Mouse (Mus musculus): ENCODE measurements around the gene Usp18. TPM values are rescaled to one million over a fixed set of nuclear protein-coding genes. Genes with fewer than 3 reads are reported as not detected.
A peak's percentile ranks its signal among the peaks of the same experiment; 100 is the strongest.

Gene Usp18
- polyA plus RNA-seq, 1 experiment = 1.2 TPM

DNA sequence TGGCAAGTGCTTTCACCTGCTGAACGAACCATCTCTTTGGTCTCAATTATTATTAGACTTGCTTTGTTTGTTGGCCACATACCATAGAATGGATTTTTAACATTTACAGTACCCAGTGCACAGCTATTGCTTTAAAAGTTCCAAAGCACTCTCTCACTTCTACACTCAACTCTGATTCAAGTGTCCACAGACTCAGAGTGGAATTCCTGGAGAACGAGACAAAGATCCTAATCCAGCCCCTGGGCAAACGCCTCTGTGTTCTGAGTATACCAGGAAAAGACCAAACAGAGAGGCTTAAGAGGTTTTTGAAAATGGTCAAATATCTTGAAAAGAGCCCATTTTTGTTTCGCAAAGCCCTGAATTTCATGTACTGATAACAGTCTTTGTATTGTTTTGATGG, 32.7 kb upstream of the Usp18 start:
- Histone ChIP-seq H3K4me1 (peaks cover 79% of the 10 kb centered on the region), H3K27me3 (replicated peaks) (no peaks in the 10 kb centered on the region), H3K9me3 (peaks cover 2% of the 10 kb centered on the region), H3K36me3 (replicated peaks; ENCODE audit: low read length) (peaks cover 57% of the 10 kb centered on the region), H3K4me3 (replicated peaks) (peak overlapping the region; percentile 95)
- TF ChIP-seq FLI1 (IDR thresholded peaks at IDR 0.05; ENCODE audit: low read length) = no peak
- no peak for TF ChIP-seq GATA1 (IDR thresholded peaks at IDR 0.05; ENCODE audit: borderline replicate concordance, low read length)

DNA sequence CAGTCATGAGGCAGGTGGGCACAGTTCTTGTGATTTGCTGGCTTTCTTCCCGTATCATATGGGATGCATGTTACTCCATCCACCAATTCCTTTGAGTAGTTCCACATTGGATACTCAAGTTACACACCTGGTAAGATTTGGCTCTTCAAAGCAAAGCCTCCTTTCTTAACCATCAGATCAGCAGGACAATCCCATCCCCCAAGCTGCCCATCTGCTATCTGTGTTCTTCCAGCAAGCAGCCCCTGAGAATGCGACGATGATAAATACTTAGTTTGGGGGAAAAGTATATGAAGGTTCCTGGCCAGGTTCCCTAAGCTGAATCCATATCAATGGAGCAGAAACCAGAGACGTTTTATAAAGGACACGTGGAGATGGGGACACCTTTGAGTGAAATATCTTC, 31.5 kb upstream of the Usp18 start:
- peak overlapping the region; percentile 88 for H3K4me3 ChIP-seq (replicated peaks)
- H3K4me1 ChIP-seq = peaks cover 88% of the 10 kb centered on the region
- no peaks in the 10 kb centered on the region for H3K27me3 ChIP-seq (replicated peaks)
- no peaks in the 10 kb centered on the region for H3K9me3 ChIP-seq
- TF ChIP-seq FLI1 (IDR thresholded peaks at IDR 0.05; ENCODE audit: low read length) = no peak
- TF ChIP-seq GATA1 (IDR thresholded peaks at IDR 0.05; ENCODE audit: borderline replicate concordance, low read length) = no peak
- H3K36me3 ChIP-seq (replicated peaks; ENCODE audit: low read length) = peaks cover 61% of the 10 kb centered on the region

DNA sequence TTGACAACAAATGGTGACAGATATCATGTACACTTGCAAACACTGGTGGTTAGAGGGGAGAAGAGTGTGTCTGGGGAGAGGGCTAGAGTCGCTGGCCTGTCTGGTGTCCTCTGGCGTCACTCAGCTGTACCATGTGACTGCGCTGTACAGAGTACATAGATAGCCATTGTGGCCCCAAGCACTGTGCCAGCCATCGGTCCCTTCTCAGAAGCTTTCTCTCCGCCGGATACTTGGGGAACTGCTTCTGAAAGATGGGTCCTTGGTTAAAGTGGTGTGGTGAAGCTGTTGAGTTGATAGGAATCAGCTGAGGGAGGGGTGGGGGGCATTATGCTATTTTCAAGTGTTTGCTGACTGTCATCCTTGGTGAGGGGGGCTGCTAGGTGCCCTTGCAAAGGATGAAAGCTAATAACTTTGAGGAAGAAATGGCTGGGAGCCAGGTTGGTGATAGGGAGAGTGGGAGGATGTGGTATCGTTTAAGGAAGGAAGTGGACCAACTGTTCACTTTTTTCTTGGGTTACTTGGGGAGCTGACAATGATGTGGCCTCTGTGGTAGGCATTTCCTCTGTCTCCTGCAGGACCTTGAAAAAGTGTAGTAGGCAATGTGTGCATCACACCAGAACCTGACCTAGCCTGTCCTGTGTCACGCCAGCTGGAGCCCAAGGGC, 30.9 kb upstream of the Usp18 start:
- Histone ChIP-seq H3K9me3 (no peaks in the 10 kb centered on the region), H3K27me3 (replicated peaks) (no peaks in the 10 kb centered on the region), H3K36me3 (replicated peaks; ENCODE audit: low read length) (peaks cover 67% of the 10 kb centered on the region), H3K4me3 (replicated peaks) (peak overlapping the region; percentile 88), H3K4me1 (peaks cover 88% of the 10 kb centered on the region)
- TF ChIP-seq FLI1 (IDR thresholded peaks at IDR 0.05; ENCODE audit: low read length) (peak; percentile 75), GATA1 (IDR thresholded peaks at IDR 0.05; ENCODE audit: borderline replicate concordance, low read length) (no peak; the same call in 2 of the 3 replicates)

DNA sequence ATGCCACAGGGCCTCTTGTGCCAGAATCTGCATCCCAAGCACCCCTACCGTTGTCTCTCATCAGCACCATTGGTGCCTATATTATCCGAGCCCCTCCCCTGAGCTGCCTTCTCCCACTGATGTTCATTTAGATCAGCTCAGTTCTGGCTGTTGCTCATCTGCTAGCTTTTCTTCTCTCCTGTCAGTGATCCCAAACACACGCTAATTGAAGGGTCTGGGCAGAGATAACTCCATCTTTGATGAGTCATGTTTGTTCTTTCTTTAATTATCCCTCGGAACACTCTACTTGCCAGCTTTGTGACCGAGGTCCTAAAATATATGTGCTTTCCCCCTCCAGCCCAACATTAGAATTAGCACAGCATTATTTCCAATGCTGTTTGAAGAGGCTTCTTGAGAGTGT, 30.4 kb upstream of the Usp18 start:
- TF ChIP-seq FLI1 (IDR thresholded peaks at IDR 0.05; ENCODE audit: low read length) (no peak), GATA1 (IDR thresholded peaks at IDR 0.05; ENCODE audit: borderline replicate concordance, low read length) (no peak)

DNA sequence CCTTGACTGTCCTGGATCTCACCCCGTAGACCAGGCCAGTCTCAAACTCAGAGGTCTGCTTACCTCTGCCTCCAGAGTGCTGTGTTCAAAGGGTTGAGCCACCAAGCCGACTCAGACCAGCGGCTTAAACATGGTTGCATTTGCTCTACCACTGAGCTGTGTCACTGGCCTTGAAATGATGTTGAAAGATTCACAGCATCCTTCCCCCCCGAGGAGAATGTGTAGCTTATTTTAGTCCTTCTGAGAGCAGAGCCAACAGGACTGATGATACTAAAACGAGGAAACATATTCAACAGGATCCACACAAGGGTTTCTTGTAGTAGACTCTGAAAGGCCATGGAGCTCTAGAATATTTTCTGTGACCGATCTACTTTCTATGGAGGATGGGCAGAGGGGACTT, 29.8 kb upstream of the Usp18 start:
- Histone ChIP-seq H3K4me3 (replicated peaks) (peak overlapping the region; percentile 88), H3K36me3 (replicated peaks; ENCODE audit: low read length) (peaks cover 78% of the 10 kb centered on the region), H3K4me1 (peaks cover 90% of the 10 kb centered on the region), H3K9me3 (no peaks in the 10 kb centered on the region), H3K27me3 (replicated peaks) (no peaks in the 10 kb centered on the region)
- no peak for TF ChIP-seq GATA1 (IDR thresholded peaks at IDR 0.05; ENCODE audit: borderline replicate concordance, low read length)
- TF ChIP-seq FLI1 (IDR thresholded peaks at IDR 0.05; ENCODE audit: low read length) = no peak

More for the DNA sequence above, 30.4 kb upstream of the Usp18 start:
- Histone ChIP-seq H3K9me3 (no peaks in the 10 kb centered on the region), H3K4me3 (replicated peaks) (peak overlapping the region; percentile 88), H3K27me3 (replicated peaks) (no peaks in the 10 kb centered on the region), H3K4me1 (peaks cover 88% of the 10 kb centered on the region), H3K36me3 (replicated peaks; ENCODE audit: low read length) (peaks cover 72% of the 10 kb centered on the region)

DNA sequence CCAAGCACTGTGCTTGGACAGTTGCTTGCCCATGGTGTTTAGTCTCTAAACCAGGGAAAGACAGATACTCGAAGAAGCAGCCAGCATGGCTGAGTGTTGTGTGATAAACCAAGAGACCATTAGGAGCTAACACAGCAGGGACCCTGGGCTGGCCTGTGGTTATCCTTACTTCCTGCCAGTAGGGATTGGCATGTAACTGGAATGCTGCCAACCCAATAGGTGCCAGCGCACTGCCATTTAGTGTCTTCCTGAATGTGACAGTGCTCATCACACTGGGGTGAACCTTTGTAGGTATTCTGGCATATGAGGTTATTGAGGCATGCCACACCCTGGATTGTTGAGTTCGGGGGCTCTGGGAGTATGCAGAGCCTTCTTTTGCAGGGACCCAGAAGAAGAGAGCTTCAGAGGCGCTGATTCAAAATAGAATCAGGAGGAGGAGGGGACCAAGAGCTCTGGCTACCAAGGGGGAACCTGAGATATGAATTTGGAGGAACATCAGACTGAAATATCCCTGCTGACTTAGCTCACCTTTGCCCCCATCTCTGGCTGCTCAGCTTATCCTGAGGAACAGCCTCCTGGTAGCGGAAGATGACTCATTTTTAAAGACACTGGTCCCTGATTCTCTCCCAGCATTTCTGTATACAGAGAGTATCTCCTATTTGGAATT, 29.0 kb upstream of the Usp18 start:
- peaks cover 86% of the 10 kb centered on the region for H3K36me3 ChIP-seq (replicated peaks; ENCODE audit: low read length)
- H3K27me3 ChIP-seq (replicated peaks) = no peaks in the 10 kb centered on the region
- TF ChIP-seq FLI1 (IDR thresholded peaks at IDR 0.05; ENCODE audit: low read length) = no peak
- TF ChIP-seq GATA1 (IDR thresholded peaks at IDR 0.05; ENCODE audit: borderline replicate concordance, low read length) = no peak
- no peaks in the 10 kb centered on the region for H3K9me3 ChIP-seq
- peaks cover 98% of the 10 kb centered on the region for H3K4me1 ChIP-seq
- H3K4me3 ChIP-seq (replicated peaks) = peak overlapping the region; percentile 82

DNA sequence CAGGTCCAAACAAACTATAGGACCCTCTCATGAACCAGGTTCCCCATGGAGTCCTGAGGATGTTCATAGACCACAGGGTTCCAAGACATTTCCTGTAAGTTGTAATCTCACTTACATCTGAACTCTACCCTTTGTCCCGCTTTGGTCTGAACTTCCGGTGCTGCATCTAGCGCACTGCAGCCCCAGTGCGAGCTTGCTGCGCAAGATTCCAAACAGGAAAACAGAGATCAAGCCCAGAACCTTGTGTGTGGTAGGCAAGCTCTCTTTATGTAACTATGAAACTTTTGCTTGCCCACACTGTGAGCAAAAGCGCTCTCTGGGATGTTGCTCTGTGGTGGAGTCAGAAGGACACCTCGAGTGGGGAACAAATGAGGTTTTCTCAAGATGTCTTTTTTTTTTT, 27.7 kb upstream of the Usp18 start:
- no peaks in the 10 kb centered on the region for H3K9me3 ChIP-seq
- TF ChIP-seq FLI1 (IDR thresholded peaks at IDR 0.05; ENCODE audit: low read length) (no peak), GATA1 (IDR thresholded peaks at IDR 0.05; ENCODE audit: borderline replicate concordance, low read length) (no peak)
- H3K4me3 ChIP-seq (replicated peaks) = peak overlapping the region; percentile 76
- H3K4me1 ChIP-seq = peaks cover 100% of the 10 kb centered on the region
- peaks cover 90% of the 10 kb centered on the region for H3K36me3 ChIP-seq (replicated peaks; ENCODE audit: low read length)
- no peaks in the 10 kb centered on the region for H3K27me3 ChIP-seq (replicated peaks)

DNA sequence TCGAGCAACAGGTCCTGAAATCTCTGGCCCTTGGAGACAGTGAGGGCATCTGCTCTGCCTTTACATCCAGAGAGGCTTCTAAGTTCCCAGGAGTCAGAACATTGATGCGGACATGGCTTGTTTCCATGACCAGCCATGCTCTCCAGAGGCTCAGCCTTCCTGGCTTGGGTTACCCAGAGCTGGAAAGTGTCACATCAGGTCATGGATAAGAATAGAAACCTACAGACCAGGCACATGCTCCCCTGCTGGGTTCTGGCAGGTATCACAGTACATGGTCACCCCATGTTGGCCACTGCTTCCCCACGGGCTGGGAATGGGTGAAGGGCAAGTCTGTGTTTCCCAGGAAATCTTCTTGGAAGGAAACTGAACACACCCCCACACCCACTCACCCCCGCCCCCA, 26.3 kb upstream of the Usp18 start:
- peaks cover 100% of the 10 kb centered on the region for H3K4me1 ChIP-seq

DNA sequence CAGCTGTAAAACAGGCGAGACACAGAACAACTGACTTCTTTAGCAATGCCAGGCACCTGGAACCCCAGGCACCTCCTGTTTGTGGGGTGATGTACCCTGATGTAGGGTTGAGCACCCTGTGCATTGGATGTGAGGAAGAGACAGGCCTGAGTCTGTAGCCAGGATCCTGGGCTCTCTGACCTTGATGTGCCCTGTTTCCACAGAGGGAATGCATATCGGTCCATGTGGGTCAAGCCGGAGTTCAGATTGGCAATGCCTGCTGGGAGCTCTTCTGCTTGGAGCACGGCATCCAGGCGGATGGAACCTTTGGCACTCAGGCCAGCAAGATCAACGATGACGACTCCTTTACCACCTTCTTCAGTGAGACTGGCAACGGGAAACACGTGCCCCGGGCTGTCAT, 25.5 kb upstream of the Usp18 start:
- H3K9me3 ChIP-seq = no peaks in the 10 kb centered on the region
- no peaks in the 10 kb centered on the region for H3K27me3 ChIP-seq (replicated peaks)
- peak overlapping the region; percentile 50 for H3K4me3 ChIP-seq (replicated peaks)
- peaks cover 99% of the 10 kb centered on the region for H3K4me1 ChIP-seq
- peaks cover 95% of the 10 kb centered on the region for H3K36me3 ChIP-seq (replicated peaks; ENCODE audit: low read length)
- TF ChIP-seq FLI1 (IDR thresholded peaks at IDR 0.05; ENCODE audit: low read length) (no peak), GATA1 (IDR thresholded peaks at IDR 0.05; ENCODE audit: borderline replicate concordance, low read length) (no peak)

More for the DNA sequence above, 26.3 kb upstream of the Usp18 start:
- Histone ChIP-seq H3K36me3 (replicated peaks; ENCODE audit: low read length) (peaks cover 92% of the 10 kb centered on the region), H3K27me3 (replicated peaks) (no peaks in the 10 kb centered on the region), H3K9me3 (no peaks in the 10 kb centered on the region), H3K4me3 (replicated peaks) (peak overlapping the region; percentile 69)
- TF ChIP-seq GATA1 (IDR thresholded peaks at IDR 0.05; ENCODE audit: borderline replicate concordance, low read length) (no peak), FLI1 (IDR thresholded peaks at IDR 0.05; ENCODE audit: low read length) (no peak)

DNA sequence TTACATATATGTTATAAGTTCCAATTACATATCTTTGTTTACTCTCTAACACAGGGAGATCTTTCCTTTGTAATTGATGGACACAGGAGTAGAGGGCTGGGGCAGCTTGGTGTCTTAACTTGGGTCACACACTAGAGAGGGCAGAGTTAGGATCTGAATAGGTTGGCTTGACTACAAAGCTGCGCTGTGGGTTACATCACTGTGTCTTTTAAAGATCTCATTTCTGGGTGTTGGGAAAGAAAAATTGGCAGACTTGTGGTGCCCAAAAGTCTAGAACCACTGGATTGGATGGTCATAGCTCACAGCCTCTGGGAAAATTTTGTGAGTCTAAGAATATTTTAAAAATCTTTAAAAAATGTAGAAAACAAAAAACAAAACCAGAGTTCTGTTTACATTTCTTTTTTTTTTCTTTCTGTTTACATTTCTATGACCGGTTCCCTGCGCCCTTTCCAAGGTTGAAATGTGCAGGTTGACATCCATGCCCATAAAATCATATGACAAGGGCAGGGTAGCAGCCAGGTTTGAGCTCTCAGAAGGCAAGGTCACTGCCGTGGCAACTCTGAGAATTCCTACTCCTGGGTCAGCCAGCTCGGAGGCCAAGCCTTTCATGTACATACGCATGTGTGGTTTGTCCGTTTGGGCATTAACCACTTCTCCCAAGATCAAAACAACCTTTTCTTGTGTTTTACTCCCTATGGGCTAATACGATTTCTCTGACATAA, 23.7 kb upstream of the Usp18 start:
- no peak overlapping the region for H3K4me3 ChIP-seq (replicated peaks)
- H3K9me3 ChIP-seq = no peaks in the 10 kb centered on the region
- H3K4me1 ChIP-seq = peaks cover 99% of the 10 kb centered on the region
- no peaks in the 10 kb centered on the region for H3K27me3 ChIP-seq (replicated peaks)
- TF ChIP-seq GATA1 (IDR thresholded peaks at IDR 0.05; ENCODE audit: borderline replicate concordance, low read length) (no peak), FLI1 (IDR thresholded peaks at IDR 0.05; ENCODE audit: low read length) (no peak)
- peaks cover 95% of the 10 kb centered on the region for H3K36me3 ChIP-seq (replicated peaks; ENCODE audit: low read length)

Data from megakaryocyte, embryonic 14.5 days (primary cell).